Comparison of ENCODE assay signal across 30 mouse cellular contexts in the genomic region with DNA sequence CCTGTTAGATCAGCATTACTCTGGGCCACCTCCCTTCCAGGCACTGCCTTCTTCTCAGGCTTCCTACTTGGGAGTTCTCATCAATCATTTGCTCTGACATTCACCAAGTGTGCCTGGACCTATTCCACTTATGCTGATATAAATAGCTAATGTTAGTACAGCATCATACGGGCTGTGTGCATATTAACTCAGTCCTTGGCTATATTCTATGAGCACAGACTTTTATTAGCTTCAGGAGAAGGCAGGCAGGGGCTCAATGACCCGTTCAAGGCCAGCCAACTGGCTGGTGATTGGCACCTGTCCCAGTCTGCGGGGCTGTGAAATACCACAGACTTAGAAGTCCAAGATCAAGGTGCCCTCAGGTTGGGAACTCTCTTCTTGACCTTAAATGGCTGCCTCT. TPM values are rescaled to one million over a fixed set of nuclear protein-coding genes. Genes with fewer than 3 reads are reported as not detected.
DNase-seq lines count a peak whose midpoint lies in the region; ATAC-seq lines count a peak whose summit lies in the region.
"Had no signal": no experiment of that assay in that cellular context is flagged by ENCODE, and none has a peak within 500 bp of the region (broad histone marks: within the 10 kb centered on the region; RNA-seq: fewer than 3 reads in every experiment).

No protein-coding gene starts in this region.

- H3K4me1 ChIP-seq in kidney, embryonic 14.5 days (ENCODE audit: control insufficient read depth, insufficient read depth, low read length), result no peaks in the 10 kb centered on the region
- H3K4me1 ChIP-seq in forebrain, embryonic 12.5 days, result peaks cover 2% of the 10 kb centered on the region; the same call in 1 of the 2 replicates
- H3K4me1 ChIP-seq: embryonic facial prominence, embryonic 10.5 days; hindbrain, embryonic 13.5 days; liver, embryonic 13.5 days; midbrain, embryonic 12.5 days; stomach, embryonic 15.5 days had no signal

- H3K27ac ChIP-seq in kidney, embryonic 14.5 days (ENCODE audit: low read depth, low read length), result no peak overlapping the region
- no peak overlapping the region for H3K27ac ChIP-seq in forebrain, embryonic 12.5 days
- H3K27ac ChIP-seq: embryonic facial prominence, embryonic 10.5 days; hindbrain, embryonic 13.5 days; liver, embryonic 13.5 days; midbrain, embryonic 12.5 days; stomach, embryonic 15.5 days had no signal

- H3K4me3 ChIP-seq in kidney, embryonic 14.5 days (ENCODE audit: low read length), result no peak overlapping the region
- no peak overlapping the region for H3K4me3 ChIP-seq in forebrain, embryonic 12.5 days (replicated peaks)
- H3K4me3 ChIP-seq: embryonic facial prominence, embryonic 10.5 days; hindbrain, embryonic 13.5 days; liver, embryonic 13.5 days; midbrain, embryonic 12.5 days; stomach, embryonic 15.5 days had no signal

- WGBS in kidney, embryonic 14.5 days, result 31% methylated on average over 3 of the region's 3 CpGs
- whole genome bisulfite sequencing in forebrain, embryonic 12.5 days, result 70% methylated on average over 3 of the region's 3 CpGs

- no peak for ATAC-seq in kidney, embryonic 14.5 days (ENCODE audit: low FRiP score, low TSS enrichment)
- no peak for ATAC-seq in forebrain, embryonic 12.5 days (ENCODE audit: low FRiP score)
- ATAC-seq: forebrain, embryonic 16.5 days; inflammation-experienced regulatory T-cells, adult 6 months had no signal

- peak; percentile 45 to 63 for DNase-seq in cerebellum, postnatal 10 days
- no peak for DNase-seq in cerebellum, adult 8-10 months
- peak; percentile 96 for DNase-seq in kidney, adult 11 months
- DNase-seq in NIH3T3 (ENCODE audit: low read depth), result peak; percentile 9
- DNase-seq in kidney, postnatal 10 days, result peak; percentile 89
- no peak for DNase-seq in layer of hippocampus, postnatal 36 days
- DNase-seq: adrenal gland, postnatal 10 days; cerebellum, adult 18-20 months; gastrocnemius, postnatal 25 days; liver, embryonic 13.5 days; lung, adult 2 months; lung, postnatal 14 days; right cerebral cortex, adult 18-20 months; right cerebral cortex, postnatal 4 days; thymus, postnatal 36 days had no signal

- no peak overlapping the region for H3K9ac ChIP-seq in kidney, embryonic 14.5 days (ENCODE audit: low read depth, low read length)
- H3K9ac ChIP-seq in forebrain, embryonic 12.5 days, result no peak overlapping the region
- H3K9ac ChIP-seq: hindbrain, embryonic 13.5 days; liver, embryonic 13.5 days; midbrain, embryonic 12.5 days; stomach, embryonic 15.5 days had no signal

- H3K4me2 ChIP-seq in kidney, embryonic 14.5 days (replicated peaks; ENCODE audit: low read depth, low read length), result no peak overlapping the region
- H3K4me2 ChIP-seq in forebrain, embryonic 12.5 days, result no peak overlapping the region
- H3K4me2 ChIP-seq: hindbrain, embryonic 13.5 days; liver, embryonic 13.5 days; midbrain, embryonic 12.5 days; stomach, embryonic 15.5 days had no signal

- no peaks in the 10 kb centered on the region for H3K9me3 ChIP-seq in kidney, embryonic 14.5 days (ENCODE audit: control insufficient read depth, low read length)
- H3K9me3 ChIP-seq in forebrain, embryonic 12.5 days, result no peaks in the 10 kb centered on the region
- H3K9me3 ChIP-seq: embryonic facial prominence, embryonic 10.5 days; hindbrain, embryonic 13.5 days; liver, embryonic 13.5 days; midbrain, embryonic 12.5 days; stomach, embryonic 15.5 days had no signal

- H3K27me3 ChIP-seq in kidney, embryonic 14.5 days (ENCODE audit: control insufficient read depth, insufficient read depth, low read length), result peaks cover 61% of the 10 kb centered on the region
- H3K27me3 ChIP-seq in forebrain, embryonic 12.5 days, result peaks cover 85% of the 10 kb centered on the region

- no peaks in the 10 kb centered on the region for H3K36me3 ChIP-seq in kidney, embryonic 14.5 days (ENCODE audit: control insufficient read depth, insufficient read depth, low read length)
- no peaks in the 10 kb centered on the region for H3K36me3 ChIP-seq in forebrain, embryonic 12.5 days (replicated peaks)
- H3K36me3 ChIP-seq: embryonic facial prominence, embryonic 10.5 days; hindbrain, embryonic 13.5 days; liver, embryonic 13.5 days; midbrain, embryonic 12.5 days; stomach, embryonic 15.5 days had no signal

RNA-seq across cellular contexts. Expression of a gene that starts 14.1 kb away (rescaled TPM):
- not detected in 2 replicates for polyA plus RNA-seq in kidney, embryonic 14.5 days (2014; fragmentation: Nextera tagmentation; extraction: Ambion mirVana)
- polyA plus RNA-seq in forebrain, embryonic 12.5 days (2016; fragmentation: Nextera tagmentation; extraction: Ambion mirVana), result 4.2 and 6.8 TPM in 2 replicates
- total RNA-seq in layer of hippocampus, postnatal 36 days (2021), result 1 to 10 TPM; 1.1 to 2.1 TPM
- total RNA-seq: adrenal gland, postnatal 10 days; common myeloid progenitor, adult 5-6 weeks; gastrocnemius, postnatal 25 days; heart, postnatal 10 days; megakaryocyte progenitor cell, adult 5-6 weeks had no signal
- polyA plus RNA-seq: hindbrain, embryonic 13.5 days; inflammation-experienced regulatory T-cells, adult 6 months; liver, embryonic 13.5 days; lung, adult 2 months; neural tube, embryonic 11.5 days; stomach, embryonic 15.5 days had no signal

RNA-seq across cellular contexts. Expression of a gene that starts 35.0 kb away (rescaled TPM):
- polyA plus RNA-seq in kidney, embryonic 14.5 days (2014; fragmentation: Nextera tagmentation; extraction: Ambion mirVana), result not detected in 2 replicates
- not detected in 2 replicates for polyA plus RNA-seq in forebrain, embryonic 12.5 days (2016; fragmentation: Nextera tagmentation; extraction: Ambion mirVana)
- total RNA-seq in layer of hippocampus, postnatal 36 days (2021), result not detected
- total RNA-seq: adrenal gland, postnatal 10 days; common myeloid progenitor, adult 5-6 weeks; gastrocnemius, postnatal 25 days; heart, postnatal 10 days; layer of hippocampus, adult 18-20 months; layer of hippocampus, postnatal 14 days; megakaryocyte progenitor cell, adult 5-6 weeks had no signal
- polyA plus RNA-seq: forebrain, embryonic 16.5 days; hindbrain, embryonic 13.5 days; inflammation-experienced regulatory T-cells, adult 6 months; limb, embryonic 14.5 days; liver, embryonic 13.5 days; lung, adult 2 months; midbrain, embryonic 12.5 days; neural tube, embryonic 11.5 days; stomach, embryonic 15.5 days had no signal

Comparison
In these comparisons a context has a peak if more than half of its experiments do, and no peak if none do; other contexts are left out.
1. DNase-seq: peak in cerebellum, postnatal 10 days (2 of 2), kidney, adult 11 months (single experiment), NIH3T3 (single experiment) and kidney, postnatal 10 days (single experiment); none in cerebellum, adult 8-10 months (single experiment) and layer of hippocampus, postnatal 36 days (0 of 2).